Mouse (Mus musculus): ENCODE measurements around the gene Limd2. TPM values are rescaled to one million over a fixed set of nuclear protein-coding genes. Genes with fewer than 3 reads are reported as not detected.
A peak's percentile ranks its signal among the peaks of the same experiment; 100 is the strongest.
"Not testable (repeated sequence)": the region's sequence is repeated elsewhere in the genome, so short reads cannot be mapped to it uniquely, and the experiment has no call there.

Gene Limd2
- total RNA-seq, 2 experiments from 2014 or later = 97.2 to 103 TPM

DNA sequence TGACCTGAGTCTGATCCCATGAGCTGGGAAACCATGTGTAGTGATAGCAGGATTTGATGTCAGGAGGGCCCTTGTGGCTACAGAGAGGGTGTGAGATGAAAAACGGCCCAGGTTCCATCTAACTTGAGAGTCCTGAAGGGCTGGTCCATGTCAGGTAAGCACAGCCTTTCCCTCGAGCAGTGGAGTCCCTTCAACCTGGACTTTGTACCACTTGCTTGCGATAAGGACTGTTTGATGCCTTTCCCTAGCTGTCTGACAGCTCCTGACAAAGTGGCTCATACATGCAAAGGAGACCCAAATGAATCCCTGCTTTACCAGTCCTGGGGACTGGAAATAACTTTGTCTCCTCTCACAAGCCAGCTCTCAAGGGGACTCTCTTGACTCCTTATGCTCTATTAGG lies 9.4 kb downstream of the Limd2 start:
- no peak for DNase-seq (ENCODE audit: low spot score in 2 of 2)
- intact Hi-C loops (cut with DNase I) = no loop called here

DNA sequence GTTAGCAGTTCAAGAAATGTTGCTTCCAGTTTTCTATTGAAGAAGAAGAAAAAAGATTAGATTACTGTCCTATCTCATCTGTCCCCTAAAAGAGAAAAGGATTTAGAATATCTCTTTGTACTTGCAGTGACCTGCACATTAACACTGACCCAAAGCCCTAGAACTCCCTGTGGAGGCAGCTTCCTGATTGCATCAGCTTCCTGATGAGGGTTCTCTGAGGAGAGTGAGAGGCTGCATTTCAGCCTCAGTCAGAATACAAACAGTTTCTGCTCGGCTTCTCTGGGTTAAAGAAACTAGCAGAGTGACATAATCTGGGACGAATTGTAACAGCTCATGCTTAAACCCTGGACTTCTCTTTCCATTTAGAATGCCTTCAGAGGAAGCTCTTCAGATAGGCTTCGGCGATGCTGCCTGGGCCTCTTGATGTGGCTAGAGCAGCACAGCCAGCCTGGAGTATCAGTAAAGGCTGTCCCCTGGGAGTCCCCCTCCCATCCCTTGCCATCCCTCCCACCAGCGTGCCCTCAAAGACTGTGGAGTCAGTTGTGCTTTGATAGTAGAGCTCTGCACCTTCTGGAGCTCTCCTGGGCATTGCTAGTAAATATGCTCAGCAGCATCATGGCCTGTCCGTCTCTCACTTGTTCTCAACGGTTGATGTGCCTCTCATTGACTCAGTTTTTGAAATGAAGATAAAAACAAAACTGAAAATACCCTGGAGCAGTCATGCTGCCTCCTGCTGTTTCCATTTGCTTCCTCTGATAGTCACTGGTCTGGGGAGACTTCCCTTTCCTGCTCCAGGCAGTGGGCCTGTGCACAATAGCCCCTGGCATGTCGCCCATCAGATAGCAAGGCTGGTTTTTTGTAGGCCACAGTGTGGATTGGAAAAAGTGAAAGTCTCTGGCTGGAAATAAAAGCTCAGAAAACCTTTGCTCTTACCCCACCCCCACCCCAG lies 25.8 kb downstream of the Limd2 start:
- DNase-seq (ENCODE audit: low spot score in 2 of 2) = peak; percentile 48 to 50
- intact Hi-C loops (cut with DNase I) = no loop called here

DNA sequence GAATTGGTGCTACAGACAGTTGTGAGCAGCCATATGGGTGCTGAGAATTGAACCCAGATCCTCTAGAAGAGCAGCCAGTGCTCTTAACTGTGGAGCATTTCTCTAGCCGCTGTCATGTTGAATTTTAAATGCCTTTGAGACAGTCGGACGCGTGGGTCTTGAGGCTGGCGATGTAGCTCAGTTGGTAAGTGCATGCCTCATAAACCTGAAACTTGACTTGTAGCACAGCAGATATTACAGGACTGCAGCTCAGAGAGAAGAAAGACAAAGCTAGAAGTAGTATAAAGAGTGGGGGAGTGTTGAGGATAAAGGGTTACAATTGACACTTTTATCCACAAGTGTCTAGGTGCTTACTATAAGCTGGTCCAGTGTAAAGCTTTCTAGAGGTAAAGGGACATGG lies 28.1 kb downstream of the Limd2 start:
- DNase-seq (ENCODE audit: low spot score in 2 of 2) = no peak
- intact Hi-C loops (cut with DNase I) = no loop called here

DNA sequence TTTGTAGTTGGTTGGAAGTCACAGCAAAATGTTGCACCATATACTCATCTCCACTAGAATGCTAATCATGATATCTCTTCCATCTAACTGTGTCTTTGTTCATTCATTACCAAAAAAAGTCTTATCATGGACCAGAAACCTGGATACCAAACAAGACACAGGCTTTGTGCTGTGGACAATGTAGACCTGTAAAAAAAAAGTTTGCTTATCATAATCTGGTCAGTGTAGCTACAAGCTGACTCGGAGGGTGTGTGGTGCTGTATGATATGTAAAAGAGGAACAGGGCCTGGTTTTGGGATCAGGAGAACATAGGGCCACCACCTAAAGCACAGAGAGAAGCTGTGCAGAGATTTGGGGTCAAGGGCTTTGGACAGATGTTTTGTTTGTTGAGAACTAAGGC lies 31.2 kb downstream of the Limd2 start:
- intact Hi-C loops (cut with DNase I) = no loop called here
- DNase-seq (ENCODE audit: low spot score in 2 of 2) = no peak

DNA sequence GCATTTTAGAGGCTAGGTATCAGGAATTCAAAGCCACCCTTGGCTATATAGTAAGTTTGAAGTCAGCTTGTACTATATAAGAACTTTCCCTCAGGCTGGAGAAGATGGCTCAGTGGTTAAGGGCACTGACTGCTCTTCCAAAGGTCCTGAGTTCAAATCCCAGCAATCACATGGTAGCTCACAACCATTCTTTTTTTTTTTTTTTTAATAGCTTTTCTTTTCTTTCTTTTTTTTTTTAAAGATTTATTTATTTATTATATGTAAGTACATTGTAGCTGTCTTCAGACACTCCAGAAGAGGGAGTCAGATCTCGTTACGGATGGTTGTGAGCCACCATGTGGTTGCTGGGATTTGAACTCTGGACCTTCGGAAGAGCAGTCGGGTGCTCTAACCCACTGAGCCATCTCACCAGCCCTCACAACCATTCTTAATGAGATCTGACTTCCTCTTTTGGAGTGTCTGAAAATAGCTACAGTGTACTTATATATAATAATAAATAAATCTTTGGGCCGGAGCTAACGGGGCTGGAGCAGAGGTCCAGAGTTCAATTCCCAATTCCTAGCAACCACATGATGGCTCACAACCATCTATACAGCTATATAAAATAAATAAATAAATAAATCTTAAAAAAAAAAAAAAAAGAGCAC lies 33.8 kb downstream of the Limd2 start:
- intact Hi-C loops (cut with DNase I); DNase-seq (ENCODE audit: low spot score in 2 of 2): not testable (repeated sequence)

DNA sequence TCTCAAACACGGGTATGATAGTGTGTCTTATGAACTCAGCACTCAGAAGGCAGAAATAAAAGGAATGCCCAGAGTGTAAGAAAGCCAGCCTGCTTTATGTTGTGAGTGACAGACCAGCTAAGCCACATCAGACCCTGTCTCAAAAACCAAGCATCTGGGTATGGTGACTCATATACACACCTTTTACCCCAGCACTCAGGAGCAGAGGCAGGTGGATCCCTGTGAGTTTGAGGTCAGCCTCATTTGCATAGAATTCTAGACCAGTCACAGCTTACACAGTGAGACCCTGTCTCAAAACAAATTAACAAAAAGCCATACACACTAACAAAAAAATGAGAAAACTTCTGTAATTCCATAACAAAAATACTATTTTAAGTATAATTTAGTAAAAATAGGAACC lies 34.8 kb downstream of the Limd2 start:
- intact Hi-C loops (cut with DNase I) = no loop called here
- no peak for DNase-seq (ENCODE audit: low spot score in 2 of 2)

DNA sequence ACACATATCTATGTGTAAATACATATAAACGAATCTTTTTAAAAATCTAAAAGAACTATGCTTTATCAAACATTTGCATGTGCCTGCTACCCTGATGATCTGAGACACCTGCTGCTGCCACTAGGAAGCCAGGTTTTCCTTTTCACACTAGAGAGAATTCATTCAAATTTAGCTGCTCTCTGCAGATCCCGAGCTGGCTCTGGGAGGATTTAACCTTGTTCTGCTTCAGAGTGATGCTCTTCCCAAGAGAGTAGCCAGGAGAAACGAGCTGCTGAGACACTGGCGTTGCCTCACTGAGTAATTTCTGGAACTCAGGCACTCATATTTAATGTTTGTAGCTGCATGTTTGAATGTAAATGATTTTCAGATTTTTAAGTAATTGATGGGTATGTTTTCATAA lies 35.9 kb downstream of the Limd2 start:
- DNase-seq (ENCODE audit: low spot score in 2 of 2) = no peak
- intact Hi-C loops (cut with DNase I) = no loop called here

DNA sequence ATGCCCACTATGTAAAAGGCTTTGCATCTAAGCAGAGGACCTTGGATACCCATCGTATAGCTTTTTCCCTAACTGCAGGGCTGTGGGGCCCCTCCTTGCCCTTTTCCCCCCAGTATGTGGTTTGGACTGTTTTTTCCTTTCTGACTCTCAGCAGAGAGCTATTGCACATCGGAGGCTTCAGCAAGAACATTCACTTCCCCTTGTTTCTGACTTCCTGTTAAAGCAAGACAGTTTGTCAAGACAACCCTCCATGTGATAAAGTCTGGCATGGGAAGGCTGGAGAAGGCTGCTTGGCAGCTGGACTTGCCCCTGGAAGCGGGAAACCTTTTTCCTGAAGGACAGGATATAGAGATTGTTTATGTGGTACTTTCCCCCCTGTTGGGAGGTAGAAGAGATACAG lies 37.9 kb downstream of the Limd2 start:
- DNase-seq (ENCODE audit: low spot score in 2 of 2) = peak; percentile 9 to 26
- intact Hi-C loops (cut with DNase I) = no loop called here

DNA sequence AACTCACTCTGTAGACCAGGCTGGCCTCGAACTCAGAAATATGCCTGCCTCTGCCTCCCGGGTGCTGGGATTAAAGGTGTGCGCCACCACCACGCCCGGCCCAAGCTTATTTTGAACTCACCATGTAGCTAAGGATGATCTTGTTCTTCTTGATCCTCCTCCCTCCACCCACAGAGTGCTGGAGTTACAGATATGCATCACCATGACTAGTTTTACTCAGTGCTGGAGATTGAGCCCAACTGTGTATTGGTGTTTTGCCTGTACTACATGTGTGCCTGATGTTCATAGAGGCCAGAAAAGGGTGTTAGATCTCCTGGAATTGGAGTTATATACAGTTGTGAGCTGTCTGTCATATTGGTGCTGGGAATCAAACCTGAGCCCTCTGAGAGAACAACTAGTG lies 38.4 kb downstream of the Limd2 start:
- DNase-seq (ENCODE audit: low spot score in 2 of 2) = no peak
- intact Hi-C loops (cut with DNase I) = no loop called here

DNA sequence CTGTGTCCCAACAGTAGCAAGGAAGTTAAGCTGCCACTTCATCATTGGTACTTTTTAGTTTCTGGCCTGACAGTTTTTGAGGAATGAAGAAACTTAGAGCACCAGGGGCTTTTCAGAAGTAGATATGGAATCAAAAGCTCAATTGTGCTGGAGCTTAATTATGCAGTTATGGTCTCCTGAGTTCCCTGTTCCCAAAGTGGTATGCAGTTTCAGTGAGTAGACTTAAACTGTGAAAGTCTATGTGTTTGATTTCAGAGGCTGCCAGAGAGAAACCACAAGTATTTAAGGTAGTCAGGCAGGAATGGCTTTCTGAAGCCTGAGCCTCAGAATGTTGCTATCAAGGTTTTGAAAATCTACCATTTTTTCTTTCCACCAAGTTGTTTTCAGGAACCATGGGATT lies 49.0 kb downstream of the Limd2 start:
- no peak for DNase-seq (ENCODE audit: low spot score in 2 of 2)
- intact Hi-C loops (cut with DNase I) = no loop called here

Other genes starting within 250 kb of the Limd2 start
- 10 to 100 TPM; 64.4 to 65.2 TPM for gene Cyb561, start 207.5 kb downstream of the Limd2 start, total RNA-seq (2021)
- gene Ace, start 192.9 kb downstream of the Limd2 start, total RNA-seq (2021) = 10 to 100 TPM in 1 of 2 experiments, 1 to 10 TPM in 1; 9.7 to 10.5 TPM
- not detected for gene Ace3, start 166.2 kb downstream of the Limd2 start, total RNA-seq (2021)
- gene Kcnh6, start 152.7 kb downstream of the Limd2 start, total RNA-seq (2021) = 1 to 10 TPM; 1.5 to 1.7 TPM
- gene Dcaf7, start 124.0 kb downstream of the Limd2 start, total RNA-seq (2021) = 100 to 1,000 TPM; 209 to 210 TPM
- 10 to 100 TPM; 15.3 to 15.6 TPM for gene Taco1, start 94.8 kb downstream of the Limd2 start, total RNA-seq (2021)
- 10 to 100 TPM; 24.2 to 29.1 TPM for gene Map3k3, start 76.2 kb downstream of the Limd2 start, total RNA-seq (2021)
- not detected for gene Gm10840, start within 50 bp of the Limd2 start, total RNA-seq (2021)
- 10 to 100 TPM; 24.3 to 26.9 TPM for gene Strada, start 41.3 kb upstream of the Limd2 start, total RNA-seq (2021)
- 10 to 100 TPM; 78.5 to 79.8 TPM for gene Ccdc47, start 55.5 kb upstream of the Limd2 start, total RNA-seq (2021)
- gene Ddx42, start 56.1 kb upstream of the Limd2 start, total RNA-seq (2021) = 10 to 100 TPM; 69.0 to 69.4 TPM
- gene Ftsj3, start 95.2 kb upstream of the Limd2 start, total RNA-seq (2021) = 10 to 100 TPM; 28.9 to 30.7 TPM
- 100 to 1,000 TPM; 145 TPM for gene Psmc5, start 95.3 kb upstream of the Limd2 start, total RNA-seq (2021)
- gene Smarcd2, start 112.1 kb upstream of the Limd2 start, total RNA-seq (2021) = 10 to 100 TPM; 14.1 to 15.9 TPM
- gene Tcam1, start 115.8 kb upstream of the Limd2 start, total RNA-seq (2021) = under 1 TPM; 0.11 to 0.20 TPM
- not detected for gene Gh, start 141.0 kb upstream of the Limd2 start, total RNA-seq (2021)
- not detected for gene Cd79b, start 153.9 kb upstream of the Limd2 start, total RNA-seq (2021)
- under 1 TPM in 1 of 2 experiments, not detected in 1; 0.06 TPM for gene Scn4a, start 192.4 kb upstream of the Limd2 start, total RNA-seq (2021)
- gene Prr29, start 204.6 kb upstream of the Limd2 start, total RNA-seq (2021) = not detected
- gene Icam2, start 227.2 kb upstream of the Limd2 start, total RNA-seq (2021) = 1 to 10 TPM; 4.3 to 5.1 TPM

Data from left cerebral cortex, postnatal 14 days (tissue).